27 mouse cellular contexts compared by ENCODE assay signal in genomic region chr10:48405071-48405470, GRCm38 (mm10).
DNase-seq lines count a peak whose midpoint lies in the region; ATAC-seq and TF ChIP-seq lines count a peak whose summit lies in the region.
"Had no signal": no experiment of that assay in that cellular context is flagged by ENCODE, and none has a peak within 500 bp of the region (broad histone marks: within the 10 kb centered on the region; RNA-seq: fewer than 3 reads in every experiment).

No protein-coding gene starts in this region.

- H3K4me2 ChIP-seq in midbrain, embryonic 11.5 days: no peak overlapping the region
- H3K4me2 ChIP-seq in midbrain, embryonic 15.5 days: no peak overlapping the region
- H3K4me2 ChIP-seq: embryonic facial prominence, embryonic 13.5 days; forebrain, embryonic 12.5 days; forebrain, embryonic 15.5 days; heart, embryonic 11.5 days; hindbrain, embryonic 13.5 days; intestine, embryonic 15.5 days had no signal

- no peaks in the 10 kb centered on the region for H3K9me3 ChIP-seq in midbrain, embryonic 11.5 days (ENCODE audit: control insufficient read depth, low read length)
- no peaks in the 10 kb centered on the region for H3K9me3 ChIP-seq in midbrain, embryonic 15.5 days
- H3K9me3 ChIP-seq: forebrain, embryonic 15.5 days; hindbrain, embryonic 13.5 days; intestine, embryonic 15.5 days had no signal

- H3K4me1 ChIP-seq in kidney, adult 2 months (ENCODE audit: control insufficient read depth, insufficient read depth, low read length): no peaks in the 10 kb centered on the region; the same call in 1 of the 2 replicates
- H3K4me1 ChIP-seq in midbrain, embryonic 11.5 days (ENCODE audit: control insufficient read depth, insufficient read depth, low read length): no peaks in the 10 kb centered on the region
- H3K4me1 ChIP-seq in midbrain, embryonic 15.5 days: no peaks in the 10 kb centered on the region
- H3K4me1 ChIP-seq: embryonic facial prominence, embryonic 10.5 days; embryonic facial prominence, embryonic 13.5 days; forebrain, embryonic 12.5 days; forebrain, embryonic 15.5 days; hindbrain, embryonic 10.5 days; hindbrain, embryonic 13.5 days; intestine, embryonic 15.5 days had no signal

- H3K36me3 ChIP-seq in kidney, adult 2 months (ENCODE audit: control insufficient read depth, insufficient read depth, low read length): no peaks in the 10 kb centered on the region
- H3K36me3 ChIP-seq in midbrain, embryonic 11.5 days (ENCODE audit: control insufficient read depth, insufficient read depth, low read length): no peaks in the 10 kb centered on the region
- no peaks in the 10 kb centered on the region for H3K36me3 ChIP-seq in midbrain, embryonic 15.5 days (replicated peaks)
- H3K36me3 ChIP-seq: embryonic facial prominence, embryonic 10.5 days; embryonic facial prominence, embryonic 13.5 days; forebrain, embryonic 12.5 days; forebrain, embryonic 15.5 days; hindbrain, embryonic 10.5 days; hindbrain, embryonic 13.5 days; intestine, embryonic 15.5 days had no signal

- DNase-seq in kidney, adult 2 months: no peak
- no peak for DNase-seq in kidney, adult 11 months
- DNase-seq in midbrain, embryonic 11.5 days (ENCODE audit: low spot score, missing footprints): peak; percentile 31
- peak; percentile 23 for DNase-seq in ZHBTc4 (ENCODE audit: low read depth, low spot score)
- no peak for DNase-seq in layer of hippocampus, adult 11-12 months (ENCODE audit: low spot score)
- DNase-seq: adrenal gland, adult 2 months; adrenal gland, postnatal 14 days; B cell, adult 2 months; cerebellum, adult 11 months; cerebellum, adult 2 months; cerebellum, adult 9-11 months; cerebellum, postnatal 36 days; embryo, embryonic 11 days; gastrocnemius, postnatal 36 days; heart, postnatal 36 days had no signal

- no peak overlapping the region for H3K4me3 ChIP-seq in kidney, adult 2 months (ENCODE audit: insufficient read depth, low read depth, low read length)
- H3K4me3 ChIP-seq in midbrain, embryonic 11.5 days (ENCODE audit: low read depth, low read length): no peak overlapping the region
- no peak overlapping the region for H3K4me3 ChIP-seq in midbrain, embryonic 15.5 days
- H3K4me3 ChIP-seq: embryonic facial prominence, embryonic 10.5 days; embryonic facial prominence, embryonic 13.5 days; erythroblast, embryonic 14.5 days; forebrain, embryonic 12.5 days; forebrain, embryonic 15.5 days; hindbrain, embryonic 10.5 days; hindbrain, embryonic 13.5 days; intestine, embryonic 15.5 days had no signal

- no peak for TF ChIP-seq POLR2A in kidney, adult 2 months (IDR thresholded peaks at IDR 0.05; ENCODE audit: low read depth, low read length)

- no peak overlapping the region for H3K9ac ChIP-seq in midbrain, embryonic 11.5 days (ENCODE audit: low read length)
- H3K9ac ChIP-seq in midbrain, embryonic 15.5 days: no peak overlapping the region
- H3K9ac ChIP-seq: embryonic facial prominence, embryonic 13.5 days; forebrain, embryonic 12.5 days; forebrain, embryonic 15.5 days; hindbrain, embryonic 13.5 days; intestine, embryonic 15.5 days had no signal

- H3K27ac ChIP-seq in kidney, adult 2 months (ENCODE audit: insufficient read depth, low read depth, low read length): peak overlapping the region; percentile 60; the same call in 1 of the 2 replicates
- no peak overlapping the region for H3K27ac ChIP-seq in midbrain, embryonic 11.5 days (ENCODE audit: low read depth, low read length)
- no peak overlapping the region for H3K27ac ChIP-seq in midbrain, embryonic 15.5 days
- H3K27ac ChIP-seq: embryonic facial prominence, embryonic 10.5 days; embryonic facial prominence, embryonic 13.5 days; forebrain, embryonic 12.5 days; forebrain, embryonic 15.5 days; hindbrain, embryonic 10.5 days; hindbrain, embryonic 13.5 days; intestine, embryonic 15.5 days had no signal

- no peaks in the 10 kb centered on the region for H3K27me3 ChIP-seq in kidney, adult 2 months (replicated peaks; ENCODE audit: control insufficient read depth, insufficient read depth, low read length)
- no peaks in the 10 kb centered on the region for H3K27me3 ChIP-seq in midbrain, embryonic 11.5 days (ENCODE audit: control insufficient read depth, insufficient read depth, low read length)
- H3K27me3 ChIP-seq in midbrain, embryonic 15.5 days (replicated peaks): no peaks in the 10 kb centered on the region
- H3K27me3 ChIP-seq: CH12.LX; embryonic facial prominence, embryonic 13.5 days; forebrain, embryonic 12.5 days; forebrain, embryonic 15.5 days; hindbrain, embryonic 13.5 days; intestine, embryonic 15.5 days had no signal

- no peak for TF ChIP-seq CTCF in kidney, adult 2 months (conservative IDR thresholded peaks at IDR 0.05; ENCODE audit: insufficient read depth, insufficient read length, low read depth, low read length)

- 68% methylated on average over 3 of the region's 3 CpGs for WGBS in kidney, adult 2 months
- 90% methylated on average over 3 of the region's 3 CpGs for WGBS in midbrain, embryonic 11.5 days
- WGBS in midbrain, embryonic 15.5 days: 79% methylated on average over 3 of the region's 3 CpGs

- no peak for ATAC-seq in midbrain, embryonic 11.5 days (ENCODE audit: low FRiP score)
- ATAC-seq in midbrain, embryonic 15.5 days (replicated peaks): no peak
- ATAC-seq: forebrain, embryonic 15.5 days; hindbrain, embryonic 16.5 days; intestine, embryonic 15.5 days had no signal

Comparison
In these comparisons a context has a peak if more than half of its experiments do, and no peak if none do; other contexts are left out.
1. DNase-seq: peak in midbrain, embryonic 11.5 days (single experiment) and ZHBTc4 (single experiment); none in kidney, adult 2 months (single experiment), kidney, adult 11 months (single experiment) and layer of hippocampus, adult 11-12 months (single experiment).